Mouse (Mus musculus) frontal cortex, postnatal 14 days (tissue): ENCODE measurements around the gene Fam189a2.

Source experiments
- DNase-seq, 2 experiments: peaks; one replicate each; pipeline ENCODE4 v3.0.0; 2022; ENCODE audit warnings: low spot score in 2 of 2

Fam189a2 gene

DNA sequence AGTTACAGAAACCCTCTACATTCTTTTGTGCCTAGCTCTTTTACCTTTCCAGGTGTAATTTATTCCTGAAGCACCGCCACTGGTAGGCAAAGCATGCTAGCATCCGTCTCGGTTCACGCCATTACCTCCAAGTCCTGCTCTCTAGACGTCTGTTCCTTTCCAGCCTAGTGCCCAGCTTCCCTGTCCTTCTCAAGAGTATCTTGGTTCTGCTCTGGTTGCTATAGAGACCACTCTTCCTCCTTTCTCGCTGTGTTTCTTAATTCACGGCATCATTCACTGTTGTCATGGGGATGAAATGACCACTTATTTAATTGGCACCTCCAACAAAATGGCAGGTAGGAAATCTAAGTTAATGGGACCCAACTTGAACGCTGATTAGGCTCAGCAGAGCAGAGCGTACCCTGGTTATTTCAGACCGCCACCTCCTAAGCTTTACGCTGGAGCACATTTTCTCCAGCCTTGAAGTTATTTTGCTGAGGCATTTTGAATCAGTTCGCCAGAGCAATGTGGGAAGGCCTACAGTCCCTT lies 89.3 kb downstream of the Fam189a2 start:
- no peak for DNase-seq

GRCm38 (mm10) chr19:23930826-23931225 lies 100.0 kb downstream of the Fam189a2 start:
- no peak for DNase-seq

DNA sequence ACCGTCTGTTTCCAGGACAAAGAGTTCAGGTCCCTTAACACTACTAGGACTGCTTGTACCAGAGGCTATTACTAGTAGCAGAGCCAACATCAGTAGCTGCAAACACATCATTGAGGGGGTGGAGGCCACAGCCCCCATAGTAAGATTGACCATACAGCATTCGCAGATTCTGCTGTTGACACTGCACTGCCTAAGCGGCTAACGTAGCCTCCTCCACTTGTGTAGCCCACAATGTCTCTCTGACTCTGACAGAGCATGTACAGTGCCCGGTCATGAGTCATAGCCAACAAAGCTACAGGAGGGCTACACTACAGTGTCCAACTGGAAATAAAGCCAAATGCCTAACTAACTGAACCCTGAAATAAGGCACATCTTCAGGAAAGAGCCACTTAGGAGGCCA lies 105.3 kb downstream of the Fam189a2 start:
- DNase-seq, result no peak

DNA sequence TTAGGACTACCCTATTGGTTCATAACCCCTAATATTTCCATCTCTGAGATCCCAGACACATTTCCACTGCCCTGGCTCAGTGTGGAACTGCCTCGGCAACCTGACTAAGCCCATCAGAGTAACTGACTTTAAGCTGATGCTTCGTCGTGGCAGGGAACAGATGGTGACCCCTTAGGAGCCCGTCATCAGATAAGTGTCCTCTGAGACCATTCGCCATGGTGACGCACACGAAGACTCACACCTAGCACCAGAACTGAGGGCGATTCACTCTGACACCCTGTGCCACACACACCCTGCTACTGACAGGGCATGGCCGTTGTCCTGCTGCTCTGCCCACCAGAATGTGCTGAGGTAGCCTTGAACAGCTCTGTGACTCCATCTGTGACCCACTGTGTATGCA lies 106.0 kb downstream of the Fam189a2 start:
- no peak for DNase-seq

DNA sequence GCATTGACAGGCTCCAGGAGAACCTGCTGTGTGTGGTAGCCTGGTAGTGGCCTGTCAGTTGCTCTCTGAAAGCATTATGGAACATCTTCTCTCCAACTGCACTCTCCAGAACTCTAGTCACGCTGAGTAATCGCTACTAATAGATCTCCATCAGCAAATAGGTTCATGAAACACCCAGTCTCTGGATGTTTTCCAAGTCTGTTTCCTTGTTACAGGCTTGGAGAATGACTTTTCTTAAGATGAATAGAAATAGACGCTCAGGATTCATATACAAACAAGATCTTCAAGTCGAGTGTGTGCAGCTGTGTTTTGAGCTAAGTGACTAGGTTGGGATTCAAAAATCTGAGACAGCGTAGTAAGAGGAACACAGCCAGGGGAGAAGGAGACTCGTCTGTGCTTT lies 106.8 kb downstream of the Fam189a2 start:
- no peak for DNase-seq
